Mouse (Mus musculus): ENCODE data around the gene Atpaf1. TPM values are rescaled to one million over a fixed set of nuclear protein-coding genes. Genes with fewer than 3 reads are reported as not detected.

Gene Atpaf1
- polyA plus RNA-seq, 2 experiments = 8.5 to 22.0 TPM

- no peak for ATAC-seq (ENCODE audit: insufficient read depth)
- no peaks in the 10 kb centered on the region for H3K4me1 ChIP-seq (replicated peaks; ENCODE audit: control insufficient read depth in 2 of 2, insufficient read depth in 2 of 2, low read length in 1 of 2)
- H3K9me3 ChIP-seq (ENCODE audit: control insufficient read depth, low read length) = no peaks in the 10 kb centered on the region
- 82% methylated on average over 3 of the region's 3 CpGs for WGBS (ENCODE audit: insufficient replicate concordance)
- H3K4me3 ChIP-seq (ENCODE audit: insufficient read depth in 1 of 2, low read depth in 2 of 2, low read length in 2 of 2) = no peak overlapping the region
- no peaks in the 10 kb centered on the region for H3K27me3 ChIP-seq (ENCODE audit: control insufficient read depth, insufficient read depth, low read length)
- H3K9ac ChIP-seq (replicated peaks) = no peak overlapping the region
- no peak for TF ChIP-seq EP300 (IDR thresholded peaks at IDR 0.05; ENCODE audit: low read depth)
- TF ChIP-seq CTCF (IDR thresholded peaks at IDR 0.05; ENCODE audit: low read depth) = no peak
- no peak overlapping the region for H3K4me2 ChIP-seq (ENCODE audit: low read depth)
- DNase-seq (ENCODE audit: low read depth in 3 of 3, low spot score in 3 of 3) = no peak
- H3K27ac ChIP-seq = no peak overlapping the region
- H3K36me3 ChIP-seq (replicated peaks; ENCODE audit: control insufficient read depth, insufficient read depth, low read depth) = peaks cover 15% of the 10 kb centered on the region
Observed at GRCm38 (mm10) chr4:115795360-115795759, 10.7 kb downstream of the Atpaf1 start.

- H3K9me3 ChIP-seq (ENCODE audit: control insufficient read depth, low read length) = no peaks in the 10 kb centered on the region
- H3K4me2 ChIP-seq (ENCODE audit: low read depth) = no peak overlapping the region
- TF ChIP-seq EP300 (IDR thresholded peaks at IDR 0.05; ENCODE audit: low read depth) = no peak
- no peak for TF ChIP-seq CTCF (IDR thresholded peaks at IDR 0.05; ENCODE audit: low read depth)
- no peak overlapping the region for H3K27ac ChIP-seq
- no peak for DNase-seq (ENCODE audit: low read depth in 3 of 3, low spot score in 3 of 3)
- H3K9ac ChIP-seq (replicated peaks) = no peak overlapping the region
- no peaks in the 10 kb centered on the region for H3K4me1 ChIP-seq (replicated peaks; ENCODE audit: control insufficient read depth in 2 of 2, insufficient read depth in 2 of 2, low read length in 1 of 2)
- no peaks in the 10 kb centered on the region for H3K27me3 ChIP-seq (ENCODE audit: control insufficient read depth, insufficient read depth, low read length)
- WGBS (ENCODE audit: insufficient replicate concordance) = 78% methylated on average over 3 of the region's 3 CpGs
- no peak for ATAC-seq (ENCODE audit: insufficient read depth)
- no peak overlapping the region for H3K4me3 ChIP-seq (ENCODE audit: insufficient read depth in 1 of 2, low read depth in 2 of 2, low read length in 2 of 2)
- H3K36me3 ChIP-seq (replicated peaks; ENCODE audit: control insufficient read depth, insufficient read depth, low read depth) = peaks cover 20% of the 10 kb centered on the region
Observed at GRCm38 (mm10) chr4:115799981-115800380, 15.4 kb downstream of the Atpaf1 start.

GRCm38 (mm10) chr4:115812326-115812725 is 27.7 kb downstream of the Atpaf1 start:
- Histone ChIP-seq H3K4me1 (replicated peaks; ENCODE audit: control insufficient read depth in 2 of 2, insufficient read depth in 2 of 2, low read length in 1 of 2) (no peaks in the 10 kb centered on the region), H3K9ac (replicated peaks) (no peak overlapping the region), H3K4me2 (ENCODE audit: low read depth) (no peak overlapping the region), H3K9me3 (ENCODE audit: control insufficient read depth, low read length) (no peaks in the 10 kb centered on the region), H3K27me3 (ENCODE audit: control insufficient read depth, insufficient read depth, low read length) (no peaks in the 10 kb centered on the region), H3K36me3 (replicated peaks; ENCODE audit: control insufficient read depth, insufficient read depth, low read depth) (no peaks in the 10 kb centered on the region; the same call in 1 of the 2 replicates), H3K27ac (no peak overlapping the region), H3K4me3 (ENCODE audit: insufficient read depth in 1 of 2, low read depth in 2 of 2, low read length in 2 of 2) (no peak overlapping the region)
- no peak for DNase-seq (ENCODE audit: low read depth in 3 of 3, low spot score in 3 of 3)
- ATAC-seq (ENCODE audit: insufficient read depth) = no peak
- no peak for TF ChIP-seq EP300 (IDR thresholded peaks at IDR 0.05; ENCODE audit: low read depth)
- TF ChIP-seq CTCF (IDR thresholded peaks at IDR 0.05; ENCODE audit: low read depth) = no peak
- whole genome bisulfite sequencing (ENCODE audit: insufficient replicate concordance) = 70% methylated on average over 4 of the region's 4 CpGs

- no peaks in the 10 kb centered on the region for H3K9me3 ChIP-seq (ENCODE audit: control insufficient read depth, low read length)
- H3K4me2 ChIP-seq (ENCODE audit: low read depth) = no peak overlapping the region
- H3K4me1 ChIP-seq (replicated peaks; ENCODE audit: control insufficient read depth in 2 of 2, insufficient read depth in 2 of 2, low read length in 1 of 2) = peaks cover 0 to 2% of the 10 kb centered on the region in 2 experiments; a peak in 2 of 4 replicates
- no peak overlapping the region for H3K27ac ChIP-seq
- DNase-seq (ENCODE audit: low read depth in 3 of 3, low spot score in 3 of 3) (no peak), ATAC-seq (ENCODE audit: insufficient read depth) (no peak)
- H3K9ac ChIP-seq (replicated peaks) = no peak overlapping the region
- no peaks in the 10 kb centered on the region for H3K27me3 ChIP-seq (ENCODE audit: control insufficient read depth, insufficient read depth, low read length)
- H3K36me3 ChIP-seq (replicated peaks; ENCODE audit: control insufficient read depth, insufficient read depth, low read depth) = no peaks in the 10 kb centered on the region; the same call in 1 of the 2 replicates
- 80% methylated on average over 5 of the region's 5 CpGs for WGBS (ENCODE audit: insufficient replicate concordance)
- TF ChIP-seq EP300 (IDR thresholded peaks at IDR 0.05; ENCODE audit: low read depth) (no peak), CTCF (IDR thresholded peaks at IDR 0.05; ENCODE audit: low read depth) (no peak)
- H3K4me3 ChIP-seq (ENCODE audit: insufficient read depth in 1 of 2, low read depth in 2 of 2, low read length in 2 of 2) = no peak overlapping the region
Observed at GRCm38 (mm10) chr4:115815606-115816005, 31.0 kb downstream of the Atpaf1 start.

- Histone ChIP-seq H3K36me3 (replicated peaks; ENCODE audit: control insufficient read depth, insufficient read depth, low read depth) (no peaks in the 10 kb centered on the region), H3K4me1 (replicated peaks; ENCODE audit: control insufficient read depth in 2 of 2, insufficient read depth in 2 of 2, low read length in 1 of 2) (peaks cover 25 to 34% of the 10 kb centered on the region in 2 experiments), H3K27me3 (ENCODE audit: control insufficient read depth, insufficient read depth, low read length) (no peaks in the 10 kb centered on the region), H3K27ac (no peak overlapping the region), H3K4me3 (ENCODE audit: insufficient read depth in 1 of 2, low read depth in 2 of 2, low read length in 2 of 2) (no peak overlapping the region), H3K9me3 (ENCODE audit: control insufficient read depth, low read length) (no peaks in the 10 kb centered on the region), H3K4me2 (ENCODE audit: low read depth) (no peak overlapping the region), H3K9ac (replicated peaks) (no peak overlapping the region)
- no peak for ATAC-seq (ENCODE audit: insufficient read depth)
- WGBS (ENCODE audit: insufficient replicate concordance) = 50% methylated on average over 3 of the region's 3 CpGs
- TF ChIP-seq CTCF (IDR thresholded peaks at IDR 0.05; ENCODE audit: low read depth) (no peak), EP300 (IDR thresholded peaks at IDR 0.05; ENCODE audit: low read depth) (no peak)
- no peak for DNase-seq (ENCODE audit: low read depth in 3 of 3, low spot score in 3 of 3)
Observed at GRCm38 (mm10) chr4:115820199-115820598, 35.6 kb downstream of the Atpaf1 start.
